Mouse (Mus musculus) embryonic stem cell, embryonic (primary cell): ENCODE measurements around the gene Gm20388.

ENCODE experiments used
- CTCF ChIA-PET, 4 experiments: fragments of 300-600 bp in 2 of 4; fragments of 350-600 bp in 2 of 4; sonication (Branson Sonifier 250); formaldehyde crosslinking; loops; one replicate each; lab custom pipeline; 2022; ENCODE audit warnings: inconsistent platforms in 2 of 4; lab: Charles Lee
- POLR2A ChIA-PET, 4 experiments: fragments of 300-600 bp in 2 of 4; fragments of 350-600 bp in 2 of 4; sonication (Branson Sonifier 250); formaldehyde crosslinking; loops; one replicate each; lab custom pipeline; 2022; ENCODE audit warnings: antibody characterized with exemption in 4 of 4, inconsistent platforms in 1 of 4; lab: Charles Lee

Gene Gm20388

GRCm38 (mm10) chr8:120342847-120343548 lies 432.4 kb downstream of the Gm20388 start:
- ChIA-PET CTCF (interaction anchor here in 1 of 4 experiments (0.7 to 1.7 kb wide), 4 partner anchors 16 to 57 kb away, joined by 3 to 6 read pairs (median 5); no protein-coding TSS in a partner anchor), POLR2A (interaction anchor here in 1 of 4 experiments (0.8 to 1.1 kb wide), 2 partner anchors 10 to 13 kb away, joined by 3 read pairs; no protein-coding TSS in a partner anchor)

- ChIA-PET POLR2A (interaction anchor here in 2 of 4 experiments (0.8 to 1.9 kb wide), 3 partner anchors 8 to 12 kb away, joined by 3 to 4 read pairs (median 3); no protein-coding TSS in a partner anchor), CTCF (interaction anchor here in 2 of 4 experiments (0.6 to 1.7 kb wide), 6 partner anchors 16 to 57 kb away, joined by 3 to 6 read pairs (median 4); no protein-coding TSS in a partner anchor)
Observed at GRCm38 (mm10) chr8:120343582-120343981, 432.9 kb downstream of the Gm20388 start.

GRCm38 (mm10) chr8:120344166-120344565 lies 433.5 kb downstream of the Gm20388 start:
- CTCF ChIA-PET: interaction anchor here in 2 of 4 experiments (0.6 to 1.7 kb wide), 4 partner anchors 19 to 24 kb away, joined by 3 to 6 read pairs (median 3); no protein-coding TSS in a partner anchor
- POLR2A ChIA-PET: interaction anchor here in 1 of 4 experiments (1.9 kb wide), 1 partner anchor 9 kb away, joined by 4 read pairs; no protein-coding TSS in a partner anchor

DNA sequence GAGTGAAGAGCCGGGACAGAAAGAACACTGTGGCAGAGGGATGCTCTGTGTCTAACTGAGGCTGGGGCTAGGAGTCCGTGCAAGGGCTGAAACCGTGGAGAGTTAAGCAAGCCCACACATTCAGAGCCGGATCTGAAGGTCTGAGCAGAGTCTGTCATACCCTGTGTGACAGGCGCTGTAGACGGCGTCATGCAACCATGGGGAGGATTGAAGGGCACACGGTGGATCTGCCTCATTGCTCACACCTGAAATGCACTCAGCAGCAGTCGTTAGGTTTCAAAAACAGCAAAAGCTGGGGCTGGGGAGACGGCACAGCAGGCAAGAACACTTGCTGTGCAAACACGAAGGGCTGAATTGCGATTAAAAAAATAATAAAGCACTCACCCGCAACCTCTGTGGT lies 433.9 kb downstream of the Gm20388 start:
- POLR2A ChIA-PET: interaction anchor here in 1 of 4 experiments (1.9 kb wide), 1 partner anchor 9 kb away, joined by 4 read pairs; no protein-coding TSS in a partner anchor
- CTCF ChIA-PET: interaction anchor here in 3 of 4 experiments (0.6 to 1.7 kb wide), 3 partner anchors 19 to 266 kb away, joined by 3 to 6 read pairs (median 3); no protein-coding TSS in a partner anchor

GRCm38 (mm10) chr8:120347734-120348341 lies 437.2 kb downstream of the Gm20388 start:
- ChIA-PET CTCF (interaction anchor here (0.6 to 2.0 kb wide), 16 partner anchors 13 to 118 kb away, joined by 3 to 12 read pairs (median 4); no protein-coding TSS in a partner anchor), POLR2A (interaction anchor here in 3 of 4 experiments (1.1 to 2.9 kb wide), 10 partner anchors 9 to 60 kb away, joined by 3 to 9 read pairs (median 4); no protein-coding TSS in a partner anchor)

GRCm38 (mm10) chr8:120348922-120349321 lies 438.3 kb downstream of the Gm20388 start:
- CTCF ChIA-PET: interaction anchor here (0.5 to 2.0 kb wide), 14 partner anchors 15 to 604 kb away, joined by 3 to 12 read pairs (median 3); no protein-coding TSS in a partner anchor

DNA sequence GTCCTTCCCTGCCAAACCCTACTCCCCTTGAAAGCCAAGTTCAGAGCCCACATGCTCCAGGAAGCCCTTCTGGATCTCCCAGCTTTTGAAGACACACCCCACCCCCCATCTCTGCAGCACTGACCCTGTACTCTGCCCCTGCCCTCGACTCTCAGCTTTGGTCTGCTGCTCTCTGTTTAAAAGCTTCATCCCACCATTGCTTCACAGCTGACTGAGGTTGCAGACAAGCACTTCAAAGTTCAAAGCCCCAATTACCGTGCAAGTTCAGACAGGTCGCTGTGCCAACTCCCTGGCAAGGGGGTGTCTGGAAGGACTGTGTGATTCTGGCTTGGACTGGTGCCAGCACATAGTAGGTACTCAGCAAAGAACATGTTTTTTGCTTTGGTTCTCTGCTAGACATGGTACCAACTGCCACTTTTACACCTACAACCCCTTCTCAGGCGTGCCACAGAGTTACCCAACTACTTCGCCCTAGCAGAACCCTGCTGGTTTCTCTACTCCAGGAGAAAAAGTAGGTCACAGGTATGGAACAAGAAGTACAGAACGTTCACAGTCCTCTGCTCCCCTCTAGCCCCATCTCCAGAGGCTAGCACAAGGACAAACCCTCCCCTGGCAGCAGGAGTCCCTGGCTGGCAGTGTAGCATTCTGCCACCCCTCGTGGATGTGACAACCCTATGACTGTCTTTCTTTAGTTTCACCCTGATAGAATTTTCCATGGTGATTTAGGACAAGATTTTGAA lies 440.9 kb downstream of the Gm20388 start:
- ChIA-PET CTCF (interaction anchor here in 1 of 4 experiments (1.0 kb wide), 1 partner anchor 13 kb away, joined by 3 read pairs; no protein-coding TSS in a partner anchor), POLR2A (interaction anchor here in 1 of 4 experiments (0.6 to 1.7 kb wide), 2 partner anchors 9 to 26 kb away, joined by 3 to 4 read pairs; no protein-coding TSS in a partner anchor)

More at GRCm38 (mm10) chr8:120348922-120349321, 438.3 kb downstream of the Gm20388 start:
- POLR2A ChIA-PET: interaction anchor here (0.6 to 2.9 kb wide), 10 partner anchors 9 to 330 kb away, joined by 3 to 13 read pairs (median 4); no protein-coding TSS in a partner anchor

DNA sequence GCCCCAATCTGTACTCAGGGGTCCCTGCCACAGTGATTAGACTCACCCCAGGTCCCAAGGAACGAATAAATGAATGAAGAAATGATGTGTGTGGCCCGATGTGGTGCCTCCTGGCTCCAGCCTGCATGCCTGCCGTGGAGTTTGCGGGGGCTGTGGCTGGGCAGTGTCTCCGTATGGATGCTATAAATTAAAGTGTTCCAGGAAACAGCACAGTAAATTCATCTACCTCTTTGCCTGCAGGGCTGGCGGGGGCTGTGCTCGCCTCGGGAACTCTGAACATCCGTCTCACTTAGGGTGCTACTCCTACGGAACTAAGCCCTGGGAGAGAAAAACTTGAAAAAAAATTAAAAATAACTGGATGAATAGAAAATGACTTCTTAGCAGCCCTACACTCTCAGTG lies 441.5 kb downstream of the Gm20388 start:
- POLR2A ChIA-PET: interaction anchor here in 1 of 4 experiments (1.0 to 1.9 kb wide), 2 partner anchors 9 to 15 kb away, joined by 3 to 6 read pairs; no protein-coding TSS in a partner anchor

GRCm38 (mm10) chr8:120356067-120356466 lies 445.4 kb downstream of the Gm20388 start:
- ChIA-PET CTCF (interaction anchor here in 3 of 4 experiments (0.5 to 1.7 kb wide), 5 partner anchors 8 to 214 kb away, joined by 3 to 10 read pairs (median 5); no protein-coding TSS in a partner anchor), POLR2A (interaction anchor here (0.5 to 0.9 kb wide), 5 partner anchors 13 to 179 kb away, joined by 3 to 5 read pairs (median 3); no protein-coding TSS in a partner anchor)

More for the DNA sequence above, 441.5 kb downstream of the Gm20388 start:
- CTCF ChIA-PET: interaction anchor here in 3 of 4 experiments (0.6 to 1.6 kb wide), 5 partner anchors 11 to 33 kb away, joined by 3 to 6 read pairs (median 3); no protein-coding TSS in a partner anchor

- POLR2A ChIA-PET: interaction anchor here in 3 of 4 experiments (0.6 to 3.3 kb wide), 10 partner anchors 9 to 178 kb away, joined by 3 to 16 read pairs (median 4); no protein-coding TSS in a partner anchor
- CTCF ChIA-PET: interaction anchor here (0.6 to 2.5 kb wide), 10 partner anchors 12 to 322 kb away, joined by 3 to 16 read pairs (median 3); no protein-coding TSS in a partner anchor
Observed at GRCm38 (mm10) chr8:120357504-120357903, 446.9 kb downstream of the Gm20388 start.

DNA sequence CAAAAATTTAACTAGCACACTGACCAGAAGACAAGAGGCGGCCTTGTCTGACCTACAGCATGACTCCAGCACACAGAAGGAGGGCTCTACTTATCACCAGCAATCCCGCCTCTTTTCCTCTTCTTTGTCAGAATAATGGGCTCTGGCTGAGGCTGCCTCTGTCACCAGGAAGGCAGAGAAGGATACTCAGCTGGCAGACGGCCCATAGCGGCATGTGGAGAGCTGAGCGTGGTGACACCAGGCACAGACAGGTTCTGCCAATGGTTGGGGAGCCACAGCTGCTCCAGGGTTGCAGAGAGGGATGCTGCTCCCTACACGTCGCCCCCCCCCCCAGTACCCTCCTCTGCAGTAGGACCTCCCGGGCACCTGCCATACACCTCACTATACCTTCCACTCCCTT lies 450.7 kb downstream of the Gm20388 start:
- ChIA-PET CTCF (interaction anchor here (0.5 to 6.6 kb wide), 12 partner anchors 27 to 625 kb away, joined by 3 to 96 read pairs (median 4); no protein-coding TSS in a partner anchor), POLR2A (interaction anchor here in 3 of 4 experiments (0.6 to 3.4 kb wide), 9 partner anchors 13 to 152 kb away, joined by 3 to 31 read pairs (median 5); no protein-coding TSS in a partner anchor)

DNA sequence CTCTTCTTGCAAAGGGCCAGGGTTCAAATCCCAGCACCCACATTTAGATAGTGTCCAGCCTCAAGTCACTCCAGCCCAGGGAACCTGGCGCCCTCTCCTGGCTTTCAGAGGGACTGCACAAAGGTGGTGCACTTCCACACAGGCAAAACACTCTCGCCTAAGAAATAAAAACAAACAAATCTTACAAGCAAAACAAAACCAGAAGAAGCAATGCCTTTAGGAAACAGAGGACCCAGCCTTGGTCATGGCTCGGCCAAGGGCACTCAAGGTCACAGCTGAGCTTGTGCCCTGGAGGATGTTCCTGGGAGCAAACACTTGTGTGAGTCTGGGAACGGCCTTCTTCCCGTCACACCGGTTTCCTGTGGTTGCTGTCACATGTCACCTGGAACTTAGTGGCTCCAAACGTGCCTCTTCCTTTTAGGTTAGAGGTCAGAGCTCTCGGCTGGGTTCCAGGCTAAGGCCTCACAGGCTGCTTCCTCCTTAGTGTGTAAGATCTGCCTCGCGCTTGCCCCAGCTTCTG lies 453.0 kb downstream of the Gm20388 start:
- ChIA-PET CTCF (interaction anchor here (0.6 to 6.6 kb wide), 97 partner anchors 10 to 1289 kb away, joined by 3 to 96 read pairs (median 5); partner anchors contain the start of genes Cox4i1 (in 1 of the 4), Emc8 (in 1 of the 4), Fam92b (in 1 of the 4) and Gins2 (in 1 of the 4)), POLR2A (interaction anchor here (0.6 to 4.2 kb wide), 29 partner anchors 10 to 256 kb away, joined by 3 to 31 read pairs (median 5); no protein-coding TSS in a partner anchor)

DNA sequence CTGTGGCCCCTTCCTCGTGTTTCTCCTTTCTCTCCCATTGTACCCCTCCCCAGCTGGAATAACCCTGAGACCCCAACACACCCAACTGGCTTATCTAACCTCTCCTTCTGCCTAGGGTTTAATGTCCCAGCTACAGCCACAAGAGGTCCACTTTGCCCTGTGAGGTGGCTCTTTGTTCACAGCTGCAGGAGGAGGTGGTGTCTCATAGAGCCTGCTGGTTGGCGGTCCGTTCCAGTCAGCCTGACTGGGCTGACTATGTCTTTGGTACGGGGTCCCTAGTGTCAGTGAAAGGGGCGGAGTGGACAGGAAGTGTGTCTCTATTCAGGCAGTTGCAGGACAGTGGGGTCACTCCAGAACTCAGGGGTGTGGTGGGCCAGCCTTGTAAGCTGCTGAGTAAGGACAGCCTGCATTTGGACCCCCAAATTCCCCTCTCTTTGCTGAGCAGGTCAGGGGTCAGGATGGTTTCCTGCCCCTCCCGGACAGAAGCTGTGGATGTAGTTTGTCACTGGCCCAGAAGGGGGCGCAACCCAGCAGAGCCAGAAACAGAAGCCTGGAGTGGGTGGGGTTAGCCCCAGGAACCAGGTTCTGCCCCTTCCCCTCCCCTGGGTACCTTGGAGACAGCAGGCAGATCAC lies 453.6 kb downstream of the Gm20388 start:
- POLR2A ChIA-PET: interaction anchor here (0.6 to 4.2 kb wide), 35 partner anchors 10 to 256 kb away, joined by 3 to 31 read pairs (median 4); no protein-coding TSS in a partner anchor

DNA sequence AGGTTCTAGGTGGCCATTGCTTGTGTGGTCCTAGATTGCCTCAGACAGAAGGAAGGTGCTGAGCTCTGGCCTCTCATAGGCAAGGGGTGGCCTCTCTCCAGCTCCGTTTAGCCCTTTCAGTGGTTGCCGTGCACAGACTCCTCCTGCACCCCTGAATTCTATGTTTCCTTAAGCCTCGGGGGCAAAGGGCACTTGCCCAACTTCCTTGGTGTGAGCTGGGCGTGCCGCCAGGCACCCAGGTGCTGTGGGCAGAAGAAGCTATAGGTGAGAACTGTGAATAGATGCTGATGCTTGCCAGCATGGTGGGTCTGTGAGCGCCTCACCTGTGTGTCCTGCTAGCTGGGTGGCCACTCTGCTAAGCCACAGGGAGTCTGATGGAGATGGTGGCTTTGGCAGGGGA lies 456.2 kb downstream of the Gm20388 start:
- CTCF ChIA-PET: interaction anchor here (0.5 to 5.7 kb wide), 11 partner anchors 35 to 252 kb away, joined by 3 to 70 read pairs (median 12); no protein-coding TSS in a partner anchor
- POLR2A ChIA-PET: interaction anchor here in 2 of 4 experiments (1.2 to 1.8 kb wide), 3 partner anchors 16 to 40 kb away, joined by 3 to 6 read pairs (median 4); no protein-coding TSS in a partner anchor

More for the DNA sequence above, 453.6 kb downstream of the Gm20388 start:
- CTCF ChIA-PET: interaction anchor here (0.5 to 6.6 kb wide), 103 partner anchors 8 to 1289 kb away, joined by 3 to 96 read pairs (median 4); partner anchors contain the start of genes Cox4i1 (in 1 of the 4), Emc8 (in 1 of the 4), Fam92b (in 1 of the 4) and Gins2 (in 1 of the 4)

GRCm38 (mm10) chr8:120368191-120368590 lies 457.6 kb downstream of the Gm20388 start:
- ChIA-PET CTCF (interaction anchor here (0.6 to 3.2 kb wide), 14 partner anchors 24 to 1211 kb away, joined by 3 to 18 read pairs (median 4); no protein-coding TSS in a partner anchor), POLR2A (interaction anchor here in 3 of 4 experiments (0.7 to 2.4 kb wide), 4 partner anchors 15 to 224 kb away, joined by 3 to 6 read pairs (median 4); no protein-coding TSS in a partner anchor)
